Mouse (Mus musculus) hindbrain, embryonic 16.5 days (tissue): ENCODE data around the gene Duxbl1. TPM values are rescaled to one million over a fixed set of nuclear protein-coding genes. Genes with fewer than 3 reads are reported as not detected.
"Not testable (repeated sequence)": the region's sequence is repeated elsewhere in the genome, so short reads cannot be mapped to it uniquely, and the experiment has no call there.

Experiments
- ATAC-seq: fragments of 200-750 bp; cut with Nextera tagmentation; 2 replicates; pipeline ENCODE4 v1.8.0; 2017; ENCODE audit warnings: moderate TSS enrichment, moderate library complexity
- H3K27ac ChIP-seq: fragments of 300-500 bp; sonication (generic); 2 replicates; pipeline ENCODE4 v1.5.1; 2014; ENCODE audit warnings: low read depth, mild to moderate bottlenecking, control low read depth, low read length, moderate library complexity
- H3K27me3 ChIP-seq: fragments of 300-500 bp; sonication (generic); replicated peaks from 2 replicates; pipeline ENCODE4 v1.6.1; 2014; ENCODE audit warnings: low read length; ENCODE audit not compliant: control insufficient read depth, insufficient read depth
- H3K36me3 ChIP-seq: fragments of 300-500 bp; sonication (generic); 2 replicates; pipeline ENCODE4 v1.6.1; 2014; ENCODE audit warnings: mild to moderate bottlenecking, low read length, moderate library complexity, mixed read lengths; ENCODE audit not compliant: control insufficient read depth, insufficient read depth
- H3K4me1 ChIP-seq: fragments of 300-500 bp; sonication (generic); 2 replicates; pipeline ENCODE4 v1.6.1; 2014; ENCODE audit warnings: low read depth, low read length; ENCODE audit not compliant: control insufficient read depth, insufficient read depth
- H3K4me2 ChIP-seq: fragments of 300-500 bp; sonication (generic); 2 replicates; pipeline ENCODE4 v1.6.1; 2014; ENCODE audit warnings: mild to moderate bottlenecking, low read length, control low read depth, moderate library complexity
- H3K4me3 ChIP-seq: fragments of 300-500 bp; sonication (generic); 2 replicates; pipeline ENCODE4 v1.5.1; 2014; ENCODE audit warnings: mild to moderate bottlenecking, low read length, control low read depth, moderate library complexity
- H3K9ac ChIP-seq: fragments of 300-500 bp; sonication (generic); 2 replicates; pipeline ENCODE4 v1.6.1; 2014; ENCODE audit warnings: low read depth, mild to moderate bottlenecking, control low read depth, low read length, moderate library complexity
- H3K9me3 ChIP-seq: fragments of 300-500 bp; sonication (generic); 2 replicates; pipeline ENCODE4 v1.6.1; 2014; ENCODE audit warnings: mild to moderate bottlenecking, low read length, moderate library complexity; ENCODE audit not compliant: control insufficient read depth
- WGBS: fragments of 180-500 bp; shearing (Covaris S2); extraction: QIAGEN DNeasy Blood & Tissue Kit; methylation state at CpG from one replicate; pipeline ENCODE4 v1.1.7; 2014; 5-methylcytosine and 5-hydroxymethylcytosine counted together
- polyA plus RNA-seq: library from polyadenylated mRNA; unstranded; fragments of >200 nt; fragmentation: Nextera tagmentation; extraction: Ambion mirVana; gene quantifications from 2 replicates; pipeline ENCODE4 v1.2.1, GENCODE M21; 2015

The Duxbl1 gene
- polyA plus RNA-seq, 1 experiment from 2014 or later = 1.3 TPM

DNA sequence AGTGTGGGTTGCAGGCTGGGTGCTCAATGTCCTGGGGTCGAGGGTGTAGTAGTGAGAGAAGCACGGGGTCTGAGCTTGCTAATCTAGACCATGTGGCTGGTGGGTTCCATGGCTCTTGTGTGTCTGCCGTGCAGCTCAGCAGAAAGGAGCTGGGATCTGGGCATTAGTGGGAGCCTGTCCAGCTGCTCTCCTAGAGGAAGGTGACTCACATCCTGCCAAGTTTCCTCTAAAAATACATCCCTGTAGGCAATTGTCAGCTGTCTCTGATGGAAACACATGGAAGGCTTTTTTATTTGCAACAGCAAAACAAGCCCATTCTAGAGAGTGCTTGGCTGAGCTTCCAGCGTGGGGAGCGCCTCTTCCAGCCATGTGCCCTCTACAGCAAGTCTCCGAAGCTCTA, 44.5 kb downstream of the Duxbl1 start:
- no CpG with 5 or more reads among the region's 6 CpGs for WGBS
- not testable (repeated sequence) for H3K9me3 ChIP-seq

DNA sequence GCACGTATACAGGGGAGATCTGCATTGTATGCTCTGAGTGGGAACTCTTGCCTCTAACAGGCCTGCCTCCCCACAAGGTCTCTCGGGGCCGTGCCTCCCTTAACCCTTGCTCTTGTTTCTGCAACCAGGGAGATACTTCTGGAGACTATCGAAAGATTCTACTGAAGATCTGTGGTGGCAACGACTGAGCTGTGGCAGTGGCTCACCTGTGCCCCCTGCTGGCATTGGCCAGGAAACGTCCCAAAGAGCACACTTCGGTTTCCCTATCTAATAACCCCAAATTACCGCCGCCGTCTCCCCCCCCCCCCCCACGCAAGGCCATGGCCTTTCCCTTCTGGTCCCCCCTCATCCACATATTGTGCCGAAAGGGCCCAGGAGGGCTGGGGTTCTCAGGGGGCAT, 47.3 kb downstream of the Duxbl1 start:
- H3K4me3 ChIP-seq, H3K4me2 ChIP-seq, H3K36me3 ChIP-seq, H3K27ac ChIP-seq, H3K9ac ChIP-seq, H3K4me1 ChIP-seq, H3K9me3 ChIP-seq, ATAC-seq, H3K27me3 ChIP-seq: not testable (repeated sequence)
- no CpG with 5 or more reads among the region's 12 CpGs for WGBS

More for the DNA sequence above, 44.5 kb downstream of the Duxbl1 start:
- H3K36me3 ChIP-seq, H3K4me1 ChIP-seq, H3K27ac ChIP-seq, ATAC-seq, H3K9ac ChIP-seq, H3K27me3 ChIP-seq, H3K4me3 ChIP-seq, H3K4me2 ChIP-seq: not testable (repeated sequence)

DNA sequence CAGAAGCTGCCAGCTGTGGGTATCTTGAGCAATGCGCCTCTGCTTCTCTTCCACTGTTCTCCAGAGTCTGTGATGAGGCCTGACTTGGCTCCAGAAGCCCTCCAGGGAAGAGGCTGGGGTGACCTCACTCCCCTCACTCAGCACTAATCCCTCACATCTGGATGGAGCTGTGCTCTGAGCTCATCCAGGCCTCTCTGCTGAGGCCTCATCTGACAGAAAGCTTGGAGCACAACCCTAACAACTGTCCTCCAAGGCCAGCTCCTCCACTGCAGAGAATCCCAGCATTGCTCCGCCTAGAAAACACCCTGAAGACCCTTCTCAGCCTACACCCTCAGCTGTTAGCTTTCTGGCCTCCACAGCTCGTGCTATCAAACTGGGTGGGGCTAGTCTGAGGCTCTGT, 56.0 kb downstream of the Duxbl1 start:
- H3K4me3 ChIP-seq, H3K27ac ChIP-seq, H3K4me1 ChIP-seq, H3K9me3 ChIP-seq, ATAC-seq, H3K36me3 ChIP-seq, H3K27me3 ChIP-seq, H3K4me2 ChIP-seq, H3K9ac ChIP-seq: not testable (repeated sequence)
- WGBS = no CpG with 5 or more reads among the region's 3 CpGs

DNA sequence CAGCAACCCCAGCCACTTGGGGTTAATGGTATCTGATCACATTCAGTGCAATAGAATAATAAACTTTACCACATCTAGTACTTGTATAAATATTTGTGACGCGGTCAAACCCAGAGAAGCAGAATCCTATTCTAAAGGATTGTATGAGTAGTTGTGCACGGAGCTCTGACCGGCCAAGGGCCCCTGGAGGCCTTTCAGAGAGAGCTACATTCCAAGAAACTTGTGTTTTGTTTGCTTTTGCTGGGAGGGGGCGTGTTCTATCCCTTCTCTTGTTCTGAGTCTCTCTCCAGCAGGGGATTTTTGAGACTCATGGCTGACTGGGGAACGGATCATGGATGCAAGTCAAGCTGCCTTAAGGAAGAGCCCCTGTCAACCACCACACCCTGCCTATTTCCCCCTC, 57.1 kb downstream of the Duxbl1 start:
- WGBS = no CpG with 5 or more reads among the region's 6 CpGs
- H3K9ac ChIP-seq, H3K36me3 ChIP-seq, H3K4me2 ChIP-seq, H3K4me1 ChIP-seq, ATAC-seq, H3K4me3 ChIP-seq, H3K9me3 ChIP-seq, H3K27me3 ChIP-seq, H3K27ac ChIP-seq: not testable (repeated sequence)

Other genes starting within 250 kb of the Duxbl1 start
- 10.1 and 17.2 TPM in 2 replicates for gene Zcchc24, start 209.5 kb upstream of the Duxbl1 start, polyA plus RNA-seq
- gene Anxa11, start 136.4 kb upstream of the Duxbl1 start, polyA plus RNA-seq = 3.1 and 4.0 TPM in 2 replicates
- gene Plac9a, start 75.5 kb upstream of the Duxbl1 start, polyA plus RNA-seq = not detected in 2 replicates
- gene Tmem254a, start 50.9 kb upstream of the Duxbl1 start, polyA plus RNA-seq = 4.7 and 6.7 TPM in 2 replicates
- not detected in 2 replicates for gene Cphx1, start 40.3 kb upstream of the Duxbl1 start, polyA plus RNA-seq
- gene Gm9780, start 64.1 kb downstream of the Duxbl1 start, polyA plus RNA-seq = 8.4 and 8.6 TPM in 2 replicates
- gene Tmem254c, start 88.8 kb downstream of the Duxbl1 start, polyA plus RNA-seq = 31.1 and 32.6 TPM in 2 replicates
- not detected in 2 replicates for gene Cphx2, start 102.9 kb downstream of the Duxbl1 start, polyA plus RNA-seq
- gene Cphx3, start 103.7 kb downstream of the Duxbl1 start, polyA plus RNA-seq = not detected in 2 replicates
- gene Duxbl2, start 139.8 kb downstream of the Duxbl1 start, polyA plus RNA-seq = 1.0 and 1.3 TPM in 2 replicates
- gene Plac9b, start 203.9 kb downstream of the Duxbl1 start, polyA plus RNA-seq = 6.0 and 12.7 TPM in 2 replicates
- 34.1 and 36.7 TPM in 2 replicates for gene Tmem254b, start 228.5 kb downstream of the Duxbl1 start, polyA plus RNA-seq